Mouse (Mus musculus) forebrain, embryonic 14.5 days (tissue): ENCODE data around the gene Lcn10. TPM values are rescaled to one million over a fixed set of nuclear protein-coding genes. Genes with fewer than 3 reads are reported as not detected.
"Not testable (repeated sequence)": the region's sequence is repeated elsewhere in the genome, so short reads cannot be mapped to it uniquely, and the experiment has no call there.

Source experiments
- ATAC-seq: fragments of 200-750 bp; cut with Nextera tagmentation; 2 replicates; pipeline ENCODE4 v1.8.0; 2017; ENCODE audit warnings: mild to moderate bottlenecking, moderate library complexity
- DNase-seq: peaks from one replicate; pipeline ENCODE4 v3.0.0-alpha.2; 2015; ENCODE audit warnings: low spot score
- H3K27ac ChIP-seq: fragments of 300-500 bp; sonication (generic); 2 replicates; pipeline ENCODE4 v1.5.1; 2014; ENCODE audit warnings: low read depth, mild to moderate bottlenecking, control low read depth, low read length, moderate library complexity
- H3K27me3 ChIP-seq: fragments of 300-500 bp; sonication (generic); replicated peaks from 2 replicates; pipeline ENCODE4 v1.6.1; 2014; ENCODE audit warnings: low read length, control low read depth, mixed read lengths; ENCODE audit not compliant: control insufficient read depth, insufficient read depth
- H3K36me3 ChIP-seq: fragments of 300-500 bp; sonication (generic); 2 replicates; pipeline ENCODE4 v1.6.1; 2014; ENCODE audit warnings: low read length, control low read depth; ENCODE audit not compliant: control insufficient read depth, insufficient read depth
- H3K4me1 ChIP-seq: fragments of 300-500 bp; sonication (generic); 2 replicates; pipeline ENCODE4 v1.6.1; 2014; ENCODE audit warnings: antibody characterized with exemption, low read length, control low read depth; ENCODE audit not compliant: control insufficient read depth, insufficient read depth
- H3K4me2 ChIP-seq: fragments of 300-500 bp; sonication (generic); 2 replicates; pipeline ENCODE4 v1.6.1; 2014; ENCODE audit warnings: mild to moderate bottlenecking, control low read depth, low read length
- H3K4me3 ChIP-seq: fragments of 300-500 bp; sonication (generic); 2 replicates; pipeline ENCODE4 v1.5.1; 2014; ENCODE audit warnings: low read depth, low read length, control low read depth
- H3K9ac ChIP-seq: fragments of 300-500 bp; sonication (generic); 2 replicates; pipeline ENCODE4 v1.6.1; 2014; ENCODE audit warnings: mild to moderate bottlenecking, low read length, control low read depth, moderate library complexity
- H3K9me3 ChIP-seq: fragments of 300-500 bp; sonication (generic); replicated peaks from 2 replicates; pipeline ENCODE4 v1.6.1; 2016; ENCODE audit warnings: low read length, control low read depth, mixed read lengths; ENCODE audit not compliant: control insufficient read depth
- WGBS: fragments of 180-500 bp; shearing (Covaris S2); extraction: QIAGEN DNeasy Blood & Tissue Kit; methylation state at CpG from one replicate; pipeline ENCODE4 v1.1.7; 2014; 5-methylcytosine and 5-hydroxymethylcytosine counted together
- polyA plus RNA-seq: library from polyadenylated mRNA; unstranded; fragments of >200 nt; fragmentation: Nextera tagmentation; extraction: Ambion mirVana; gene quantifications from 2 replicates; pipeline ENCODE4 v1.2.1, GENCODE M21; 2014

The Lcn10 gene
- polyA plus RNA-seq, 1 experiment from 2014 or later, result not detected

- not testable (repeated sequence) for H3K4me2 ChIP-seq, H3K27ac ChIP-seq, H3K4me1 ChIP-seq, H3K9ac ChIP-seq, DNase-seq, ATAC-seq, H3K27me3 ChIP-seq, H3K9me3 ChIP-seq, H3K36me3 ChIP-seq, H3K4me3 ChIP-seq
- 40% methylated on average over 3 of the region's 3 CpGs for WGBS
These were observed 29.1 kb downstream of the Lcn10 start for GRCm38 (mm10) chr2:25711641-25712040.

- DNase-seq, result no peak
- no peaks in the 10 kb centered on the region for H3K9me3 ChIP-seq
- no peaks in the 10 kb centered on the region for H3K4me1 ChIP-seq
- H3K9ac ChIP-seq, result no peak overlapping the region
- ATAC-seq, result no peak
- no peaks in the 10 kb centered on the region for H3K27me3 ChIP-seq
- H3K4me2 ChIP-seq, result no peak overlapping the region
- no peak overlapping the region for H3K27ac ChIP-seq
- no peaks in the 10 kb centered on the region for H3K36me3 ChIP-seq
- no peak overlapping the region for H3K4me3 ChIP-seq
These were observed 34.7 kb downstream of the Lcn10 start for GRCm38 (mm10) chr2:25717222-25717621.

GRCm38 (mm10) chr2:25733199-25733930 lies 50.8 kb downstream of the Lcn10 start:
- Histone ChIP-seq H3K27me3 (no peaks in the 10 kb centered on the region), H3K4me3 (no peak overlapping the region), H3K9ac (no peak overlapping the region), H3K36me3 (no peaks in the 10 kb centered on the region), H3K4me2 (no peak overlapping the region), H3K27ac (no peak overlapping the region), H3K4me1 (no peaks in the 10 kb centered on the region), H3K9me3 (no peaks in the 10 kb centered on the region)
- 77% methylated on average over 2 of the region's 2 CpGs for WGBS
- ATAC-seq (no peak), DNase-seq (no peak)

Other genes starting within 250 kb of the Lcn10 start
- 1.1 and 2.2 TPM in 2 replicates for gene Clic3, start 225.9 kb upstream of the Lcn10 start, polyA plus RNA-seq
- gene Paxx, start 221.6 kb upstream of the Lcn10 start, polyA plus RNA-seq, result 93.2 and 101 TPM in 2 replicates
- 170 and 301 TPM in 2 replicates for gene Ptgds, start 212.7 kb upstream of the Lcn10 start, polyA plus RNA-seq
- gene Lcn12, start 188.8 kb upstream of the Lcn10 start, polyA plus RNA-seq, result not detected in 2 replicates
- gene Fbxw5, start 182.0 kb upstream of the Lcn10 start, polyA plus RNA-seq, result 77.9 and 102 TPM in 2 replicates
- 4.0 and 4.1 TPM in 2 replicates for gene C8g, start 181.0 kb upstream of the Lcn10 start, polyA plus RNA-seq
- 26.7 and 29.4 TPM in 2 replicates for gene Traf2, start 135.8 kb upstream of the Lcn10 start, polyA plus RNA-seq
- 369 and 370 TPM in 2 replicates for gene Edf1, start 124.9 kb upstream of the Lcn10 start, polyA plus RNA-seq
- 0.84 and 2.2 TPM in 2 replicates for gene Mamdc4, start 107.9 kb upstream of the Lcn10 start, polyA plus RNA-seq
- gene Phpt1, start 107.5 kb upstream of the Lcn10 start, polyA plus RNA-seq, result 168 and 216 TPM in 2 replicates
- gene Ajm1, start 101.0 kb upstream of the Lcn10 start, polyA plus RNA-seq, result 2.2 and 4.2 TPM in 2 replicates
- 47.9 and 55.0 TPM in 2 replicates for gene Rabl6, start 74.2 kb upstream of the Lcn10 start, polyA plus RNA-seq
- 0.18 and 0.30 TPM in 2 replicates for gene Ccdc183, start 65.0 kb upstream of the Lcn10 start, polyA plus RNA-seq
- gene Tmem141, start 60.7 kb upstream of the Lcn10 start, polyA plus RNA-seq, result 27.9 and 32.8 TPM in 2 replicates
- 2.0 and 3.7 TPM in 2 replicates for gene Fcna, start 54.7 kb upstream of the Lcn10 start, polyA plus RNA-seq
- not detected in 2 replicates for gene Lcn8, start 29.6 kb upstream of the Lcn10 start, polyA plus RNA-seq
- gene Lcn5, start 24.8 kb upstream of the Lcn10 start, polyA plus RNA-seq, result not detected in 2 replicates
- not detected in 2 replicates for gene Lcn6, start 5.9 kb upstream of the Lcn10 start, polyA plus RNA-seq
- not detected in 2 replicates for gene Obp2a, start 17.3 kb downstream of the Lcn10 start, polyA plus RNA-seq
- gene Bmyc, start 24.0 kb downstream of the Lcn10 start, polyA plus RNA-seq, result 86.4 and 108 TPM in 2 replicates
- not detected in 2 replicates for gene Obp2b, start 54.3 kb downstream of the Lcn10 start, polyA plus RNA-seq
- not detected in 2 replicates for gene Lcn3, start 82.8 kb downstream of the Lcn10 start, polyA plus RNA-seq
- not detected in 2 replicates for gene Lcn11, start 94.3 kb downstream of the Lcn10 start, polyA plus RNA-seq
- not detected in 2 replicates for gene Gm13539, start 99.5 kb downstream of the Lcn10 start, polyA plus RNA-seq
- gene Glt6d1, start 133.1 kb downstream of the Lcn10 start, polyA plus RNA-seq, result not detected in 2 replicates
- not detected in 2 replicates for gene Lcn9, start 140.4 kb downstream of the Lcn10 start, polyA plus RNA-seq
- not detected in 2 replicates for gene Sohlh1, start 164.5 kb downstream of the Lcn10 start, polyA plus RNA-seq
- 3.3 and 5.3 TPM in 2 replicates for gene Kcnt1, start 181.0 kb downstream of the Lcn10 start, polyA plus RNA-seq